Mouse (Mus musculus) hindbrain, embryonic 14.5 days (tissue): Measurements from ENCODE around the gene Cdkl4. TPM values are rescaled to one million over a fixed set of nuclear protein-coding genes. Genes with fewer than 3 reads are reported as not detected.

Experiments
- ATAC-seq: fragments of 200-750 bp; cut with Nextera tagmentation; 2 replicates; pipeline ENCODE4 v1.8.0; 2017; ENCODE audit warnings: moderate number of reproducible peaks, mild to moderate bottlenecking, moderate TSS enrichment, moderate library complexity; ENCODE audit not compliant: low FRiP score
- DNase-seq: peaks from one replicate; pipeline ENCODE4 v3.0.0-alpha.2; 2015; ENCODE audit warnings: low spot score
- H3K27ac ChIP-seq: fragments of 300-500 bp; sonication (generic); 2 replicates; pipeline ENCODE4 v1.5.1; 2014; ENCODE audit warnings: mild to moderate bottlenecking, moderate library complexity
- H3K27me3 ChIP-seq: fragments of 300-500 bp; sonication (generic); 2 replicates; pipeline ENCODE4 v1.6.1; 2014; ENCODE audit warnings: mild to moderate bottlenecking, low read length, mixed read lengths; ENCODE audit not compliant: control insufficient read depth, insufficient read depth
- H3K36me3 ChIP-seq: fragments of 300-500 bp; sonication (generic); replicated peaks from 2 replicates; pipeline ENCODE4 v1.6.1; 2014; ENCODE audit not compliant: control insufficient read depth, insufficient read depth
- H3K4me1 ChIP-seq: fragments of 300-500 bp; sonication (generic); replicated peaks from 2 replicates; pipeline ENCODE4 v1.6.1; 2014; ENCODE audit warnings: antibody characterized with exemption, low read length, mixed read lengths; ENCODE audit not compliant: control insufficient read depth, insufficient read depth
- H3K4me2 ChIP-seq: fragments of 300-500 bp; sonication (generic); replicated peaks from 2 replicates; pipeline ENCODE4 v1.6.1; 2014; ENCODE audit warnings: mild to moderate bottlenecking, moderate library complexity
- H3K4me3 ChIP-seq: fragments of 300-500 bp; sonication (generic); replicated peaks from 2 replicates; pipeline ENCODE4 v1.5.1; 2014; ENCODE audit warnings: mild to moderate bottlenecking, low read length
- H3K9ac ChIP-seq: fragments of 300-500 bp; sonication (generic); 2 replicates; pipeline ENCODE4 v1.6.1; 2014
- H3K9me3 ChIP-seq: fragments of 300-500 bp; sonication (generic); 2 replicates; pipeline ENCODE4 v1.6.1; 2016; ENCODE audit warnings: low read length; ENCODE audit not compliant: control insufficient read depth
- WGBS: fragments of 180-500 bp; shearing (Covaris S2); extraction: QIAGEN DNeasy Blood & Tissue Kit; methylation state at CpG from one replicate; pipeline ENCODE4 v1.1.7; 2014; 5-methylcytosine and 5-hydroxymethylcytosine counted together
- polyA plus RNA-seq: library from polyadenylated mRNA; unstranded; fragments of >200 nt; fragmentation: Nextera tagmentation; extraction: Ambion mirVana; gene quantifications from 2 replicates; pipeline ENCODE4 v1.2.1, GENCODE M21; 2014

Gene Cdkl4
- 7.0 and 7.3 TPM in 2 replicates for polyA plus RNA-seq

GRCm38 (mm10) chr17:80577639-80578038, at the start of gene Cdkl4:
Gene Cdkl4 (minus strand): TSS chr17:80577813.
- WGBS, result 68% methylated on average over 15 of the region's 15 CpGs
- Histone ChIP-seq H3K4me3 (peak within 1 kb of the TSS; percentile 36), H3K27ac (peak within 1 kb of the TSS; percentile 4; the same call in 1 of the 2 replicates)

GRCm38 (mm10) chr17:80624979-80625378, 47.4 kb upstream of the Cdkl4 start:
- no peak overlapping the region for H3K4me2 ChIP-seq
- DNase-seq, result no peak
- no peaks in the 10 kb centered on the region for H3K4me1 ChIP-seq
- H3K9ac ChIP-seq, result no peak overlapping the region
- H3K36me3 ChIP-seq, result peaks cover 5% of the 10 kb centered on the region
- ATAC-seq, result no peak
- H3K27ac ChIP-seq, result no peak overlapping the region
- H3K9me3 ChIP-seq, result no peaks in the 10 kb centered on the region
- H3K27me3 ChIP-seq, result no peaks in the 10 kb centered on the region
- no peak overlapping the region for H3K4me3 ChIP-seq

More at GRCm38 (mm10) chr17:80577639-80578038, at the start of gene Cdkl4:
- Histone ChIP-seq H3K27me3 (no peaks in the 10 kb centered on the region), H3K9ac (peak within 1 kb of the TSS; percentile 61), H3K9me3 (no peaks in the 10 kb centered on the region), H3K36me3 (peaks cover 24% of the 10 kb centered on the region), H3K4me2 (peak within 1 kb of the TSS; percentile 88), H3K4me1 (peaks cover 13% of the 10 kb centered on the region; the same call in 1 of the 2 replicates)
- peak; percentile 38; the same call in 1 of the 2 replicates for ATAC-seq
- DNase-seq, result no peak

GRCm38 (mm10) chr17:80621691-80622090, 44.1 kb upstream of the Cdkl4 start:
- Histone ChIP-seq H3K9me3 (no peaks in the 10 kb centered on the region), H3K4me3 (no peak overlapping the region), H3K27me3 (no peaks in the 10 kb centered on the region), H3K4me1 (no peaks in the 10 kb centered on the region; the same call in 1 of the 2 replicates), H3K9ac (no peak overlapping the region), H3K4me2 (no peak overlapping the region), H3K36me3 (peaks cover 15% of the 10 kb centered on the region), H3K27ac (no peak overlapping the region)
- 84% methylated on average over 4 of the region's 4 CpGs for WGBS
- ATAC-seq (no peak), DNase-seq (no peak)

- no peaks in the 10 kb centered on the region for H3K27me3 ChIP-seq
- DNase-seq (peak; percentile 66), ATAC-seq (peak; percentile 73; the same call in 1 of the 2 replicates)
- no peak overlapping the region for H3K9ac ChIP-seq
- no peaks in the 10 kb centered on the region for H3K9me3 ChIP-seq
- H3K4me2 ChIP-seq, result no peak overlapping the region
- H3K4me1 ChIP-seq, result no peaks in the 10 kb centered on the region; the same call in 1 of the 2 replicates
- H3K27ac ChIP-seq, result no peak overlapping the region
- H3K4me3 ChIP-seq, result no peak overlapping the region
- peaks cover 17% of the 10 kb centered on the region for H3K36me3 ChIP-seq
- WGBS, result 67% methylated on average over 5 of the region's 5 CpGs
These were observed 43.3 kb upstream of the Cdkl4 start for GRCm38 (mm10) chr17:80620786-80621423.

- Histone ChIP-seq H3K27me3 (no peaks in the 10 kb centered on the region), H3K27ac (no peak overlapping the region; the same call in 1 of the 2 replicates), H3K4me1 (no peaks in the 10 kb centered on the region; the same call in 1 of the 2 replicates), H3K4me3 (no peak overlapping the region), H3K9me3 (no peaks in the 10 kb centered on the region), H3K4me2 (no peak overlapping the region), H3K36me3 (peaks cover 31% of the 10 kb centered on the region), H3K9ac (no peak overlapping the region)
- ATAC-seq, result no peak
- DNase-seq, result no peak
- 73% methylated on average over 13 of the region's 13 CpGs for WGBS
These were observed 41.9 kb upstream of the Cdkl4 start for GRCm38 (mm10) chr17:80619556-80619955.

- WGBS, result 63% methylated on average over 5 of the region's 5 CpGs
These were observed 41.3 kb upstream of the Cdkl4 start for GRCm38 (mm10) chr17:80618890-80619289.

GRCm38 (mm10) chr17:80603806-80604205, 26.2 kb upstream of the Cdkl4 start:
- Histone ChIP-seq H3K27ac (no peak overlapping the region), H3K36me3 (peaks cover 90% of the 10 kb centered on the region), H3K4me2 (no peak overlapping the region), H3K4me3 (no peak overlapping the region), H3K9ac (no peak overlapping the region), H3K4me1 (no peaks in the 10 kb centered on the region), H3K27me3 (no peaks in the 10 kb centered on the region), H3K9me3 (no peaks in the 10 kb centered on the region)
- 93% methylated on average over 6 of the region's 6 CpGs for WGBS
- no peak for ATAC-seq
- no peak for DNase-seq

More at GRCm38 (mm10) chr17:80618890-80619289, 41.3 kb upstream of the Cdkl4 start:
- Histone ChIP-seq H3K4me1 (no peaks in the 10 kb centered on the region; the same call in 1 of the 2 replicates), H3K9ac (no peak overlapping the region), H3K36me3 (peaks cover 35% of the 10 kb centered on the region), H3K27me3 (no peaks in the 10 kb centered on the region), H3K27ac (no peak overlapping the region; the same call in 1 of the 2 replicates), H3K4me2 (no peak overlapping the region), H3K4me3 (no peak overlapping the region), H3K9me3 (no peaks in the 10 kb centered on the region)
- ATAC-seq (no peak), DNase-seq (no peak)

GRCm38 (mm10) chr17:80603079-80603625, 25.5 kb upstream of the Cdkl4 start:
- no peaks in the 10 kb centered on the region for H3K9me3 ChIP-seq
- no peaks in the 10 kb centered on the region for H3K27me3 ChIP-seq
- H3K27ac ChIP-seq, result no peak overlapping the region
- no peak for ATAC-seq
- 94% methylated on average over 19 of the region's 19 CpGs for WGBS
- H3K9ac ChIP-seq, result no peak overlapping the region
- no peak overlapping the region for H3K4me3 ChIP-seq
- peaks cover 83% of the 10 kb centered on the region for H3K36me3 ChIP-seq
- H3K4me1 ChIP-seq, result no peaks in the 10 kb centered on the region
- DNase-seq, result no peak
- H3K4me2 ChIP-seq, result no peak overlapping the region

- ATAC-seq (peak; percentile 37; the same call in 1 of the 2 replicates), DNase-seq (peak; percentile 54)
- no peak overlapping the region for H3K4me2 ChIP-seq
- no peak overlapping the region for H3K9ac ChIP-seq
- H3K4me1 ChIP-seq, result no peaks in the 10 kb centered on the region
- 56% methylated on average over 13 of the region's 13 CpGs for WGBS
- no peaks in the 10 kb centered on the region for H3K9me3 ChIP-seq
- H3K27ac ChIP-seq, result no peak overlapping the region
- no peak overlapping the region for H3K4me3 ChIP-seq
- H3K27me3 ChIP-seq, result no peaks in the 10 kb centered on the region
- peaks cover 85% of the 10 kb centered on the region for H3K36me3 ChIP-seq
These were observed 23.8 kb upstream of the Cdkl4 start for GRCm38 (mm10) chr17:80601371-80601770.
